8 mouse cellular contexts compared by ENCODE assay signal in genomic region chr12:99084144-99084543, GRCm38 (mm10).
DNase-seq lines count a peak whose midpoint lies in the region; ATAC-seq and TF ChIP-seq lines count a peak whose summit lies in the region.

No protein-coding gene starts in this region.

- H3K4me3 ChIP-seq in cortical plate, adult 2 months (ENCODE audit: insufficient read depth, low read length): no peak overlapping the region

- H3K27ac ChIP-seq in cortical plate, adult 2 months (ENCODE audit: insufficient read depth, low read length): no peak overlapping the region

- ATAC-seq in megakaryocyte progenitor cell, adult 5-6 weeks (replicated peaks; ENCODE audit: poor library complexity): peak; percentile 99

- peak; percentile 72 for DNase-seq in WW6 (ENCODE audit: low read depth, low spot score)
- peak; percentile 86 for DNase-seq in gastrocnemius, postnatal 10 days
- peak; percentile 77 for DNase-seq in induced T-regulatory cell, adult 2 months (ENCODE audit: low read depth)
- DNase-seq in left cerebral cortex, adult 9 months (ENCODE audit: low spot score in 2 of 2): peak; percentile 63 to 86
- peak; percentile 83 for DNase-seq in right cerebral cortex, postnatal 14 days
- peak; percentile 61 to 79 for DNase-seq in urinary bladder, postnatal 36 days (ENCODE audit: low spot score in 2 of 2)

- TF ChIP-seq CTCF in cortical plate, adult 2 months (IDR thresholded peaks at IDR 0.05; ENCODE audit: extremely low read depth, insufficient read depth, low read length): peak; percentile 79

- TF ChIP-seq POLR2A in cortical plate, adult 2 months (IDR thresholded peaks at IDR 0.05; ENCODE audit: extremely low read depth, insufficient read depth, low read length): no peak

- 0 out of 2 replicates have a peak, but pooled peaks cover 5% of the 10 kb centered on the region for H3K4me1 ChIP-seq in cortical plate, adult 2 months (ENCODE audit: control insufficient read depth, insufficient read depth, low read length)
